ENCODE assay signal across 8 mouse cellular contexts in the genomic region with DNA sequence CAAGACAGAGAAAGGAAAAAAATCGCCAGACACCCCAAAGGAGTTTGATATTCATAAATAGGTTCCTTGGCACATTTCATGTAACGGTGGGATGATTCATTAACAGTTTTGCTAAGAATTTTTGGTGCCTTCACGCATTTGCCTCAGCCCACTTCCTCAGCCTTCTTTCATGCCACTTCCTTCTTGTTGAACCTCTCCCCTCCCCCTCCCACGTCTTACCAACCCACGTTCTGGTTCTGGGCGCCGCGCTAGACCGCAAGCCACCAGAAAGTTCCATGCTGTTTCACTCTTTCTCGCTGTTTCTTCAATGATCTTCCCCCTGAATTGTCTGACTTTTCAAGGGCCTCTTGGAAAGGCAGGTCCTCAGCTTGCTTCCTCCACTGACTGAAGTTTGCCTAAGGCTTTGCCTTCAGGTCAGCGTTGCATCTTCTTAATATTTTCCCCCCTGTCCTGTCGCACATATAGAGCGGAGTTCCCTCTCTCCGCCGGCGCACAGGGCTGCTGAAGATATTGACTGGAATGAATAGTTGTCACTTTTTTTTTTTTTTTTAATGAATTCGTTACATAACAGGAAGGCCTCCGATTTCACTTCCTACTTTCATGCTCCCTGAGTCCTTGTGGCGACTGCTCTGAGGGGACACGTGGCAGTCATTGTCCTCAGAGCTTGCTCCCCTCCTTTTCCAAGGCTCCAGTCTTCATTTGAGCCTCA. TPM values are rescaled to one million over a fixed set of nuclear protein-coding genes. Genes with fewer than 3 reads are reported as not detected.
DNase-seq lines count a peak whose midpoint lies in the region; ATAC-seq and TF ChIP-seq lines count a peak whose summit lies in the region.

No protein-coding gene starts in this region.

- no peak for ATAC-seq in heart, embryonic 15.5 days (replicated peaks; ENCODE audit: insufficient number of reproducible peaks, insufficient read depth, low FRiP score, low read depth)
- ATAC-seq in heart, embryonic 11.5 days (replicated peaks; ENCODE audit: insufficient number of reproducible peaks, low FRiP score, low TSS enrichment) = no peak
- ATAC-seq in lung, embryonic 15.5 days (ENCODE audit: borderline replicate concordance, extremely low read depth, low FRiP score, low TSS enrichment) = no peak
- ATAC-seq in stomach, embryonic 14.5 days (ENCODE audit: insufficient number of reproducible peaks, insufficient read depth, low FRiP score, low read depth) = no peak
- no peak for ATAC-seq in forebrain, embryonic 16.5 days
- ATAC-seq in hindbrain, embryonic 14.5 days (ENCODE audit: low FRiP score) = no peak
- ATAC-seq in hindbrain, embryonic 16.5 days = no peak

- H3K9me3 ChIP-seq in heart, embryonic 15.5 days (replicated peaks) = no peaks in the 10 kb centered on the region
- H3K9me3 ChIP-seq in heart, embryonic 11.5 days (replicated peaks; ENCODE audit: control insufficient read depth, low read length) = no peaks in the 10 kb centered on the region
- H3K9me3 ChIP-seq in lung, embryonic 15.5 days = no peaks in the 10 kb centered on the region
- H3K9me3 ChIP-seq in stomach, embryonic 14.5 days (ENCODE audit: control insufficient read depth, low read depth, low read length) = no peaks in the 10 kb centered on the region
- no peaks in the 10 kb centered on the region for H3K9me3 ChIP-seq in forebrain, embryonic 16.5 days (ENCODE audit: control insufficient read depth, low read length)
- H3K9me3 ChIP-seq in hindbrain, embryonic 14.5 days (ENCODE audit: control insufficient read depth, low read length) = no peaks in the 10 kb centered on the region
- no peaks in the 10 kb centered on the region for H3K9me3 ChIP-seq in hindbrain, embryonic 16.5 days (ENCODE audit: control insufficient read depth, low read length)

- TF ChIP-seq POLR2A in bone marrow macrophage, adult 2 months (IDR thresholded peaks at IDR 0.05; ENCODE audit: borderline replicate concordance, low read depth, low read length) = 0 out of 2 replicates have a peak, but pooled peaks have one; percentile 56

- WGBS in heart, embryonic 15.5 days = 77% methylated on average over 20 of the region's 20 CpGs
- 81% methylated on average over 20 of the region's 20 CpGs for WGBS in heart, embryonic 11.5 days (ENCODE audit: insufficient replicate concordance)
- WGBS in lung, embryonic 15.5 days = 75% methylated on average over 20 of the region's 20 CpGs
- 86% methylated on average over 20 of the region's 20 CpGs for WGBS in stomach, embryonic 14.5 days
- WGBS in forebrain, embryonic 16.5 days = 85% methylated on average over 20 of the region's 20 CpGs
- 81% methylated on average over 20 of the region's 20 CpGs for WGBS in hindbrain, embryonic 14.5 days
- 86% methylated on average over 20 of the region's 20 CpGs for WGBS in hindbrain, embryonic 16.5 days

- H3K9ac ChIP-seq in heart, embryonic 15.5 days = no peak overlapping the region
- H3K9ac ChIP-seq in heart, embryonic 11.5 days (ENCODE audit: low read depth, low read length) = no peak overlapping the region
- no peak overlapping the region for H3K9ac ChIP-seq in lung, embryonic 15.5 days
- no peak overlapping the region for H3K9ac ChIP-seq in stomach, embryonic 14.5 days (replicated peaks; ENCODE audit: low read depth, low read length)
- no peak overlapping the region for H3K9ac ChIP-seq in forebrain, embryonic 16.5 days (replicated peaks; ENCODE audit: low read depth, low read length)
- H3K9ac ChIP-seq in hindbrain, embryonic 14.5 days = no peak overlapping the region
- H3K9ac ChIP-seq in hindbrain, embryonic 16.5 days (ENCODE audit: low read depth, low read length) = no peak overlapping the region

- no peaks in the 10 kb centered on the region for H3K27me3 ChIP-seq in heart, embryonic 15.5 days
- H3K27me3 ChIP-seq in heart, embryonic 11.5 days (ENCODE audit: control insufficient read depth, insufficient read depth, low read length) = no peaks in the 10 kb centered on the region
- H3K27me3 ChIP-seq in lung, embryonic 15.5 days = no peaks in the 10 kb centered on the region
- no peaks in the 10 kb centered on the region for H3K27me3 ChIP-seq in stomach, embryonic 14.5 days (ENCODE audit: control insufficient read depth, insufficient read depth, low read length)
- H3K27me3 ChIP-seq in forebrain, embryonic 16.5 days (replicated peaks; ENCODE audit: control insufficient read depth, insufficient read depth, low read length) = no peaks in the 10 kb centered on the region
- H3K27me3 ChIP-seq in hindbrain, embryonic 14.5 days (ENCODE audit: control insufficient read depth, insufficient read depth, low read length) = no peaks in the 10 kb centered on the region
- H3K27me3 ChIP-seq in hindbrain, embryonic 16.5 days (replicated peaks; ENCODE audit: control insufficient read depth, insufficient read depth, low read length) = no peaks in the 10 kb centered on the region

- H3K36me3 ChIP-seq in heart, embryonic 15.5 days = no peaks in the 10 kb centered on the region
- no peaks in the 10 kb centered on the region for H3K36me3 ChIP-seq in heart, embryonic 11.5 days (ENCODE audit: control insufficient read depth, insufficient read depth, low read length)
- H3K36me3 ChIP-seq in lung, embryonic 15.5 days = no peaks in the 10 kb centered on the region
- no peaks in the 10 kb centered on the region for H3K36me3 ChIP-seq in stomach, embryonic 14.5 days (ENCODE audit: control insufficient read depth, insufficient read depth, low read length)
- H3K36me3 ChIP-seq in forebrain, embryonic 16.5 days (ENCODE audit: control insufficient read depth, insufficient read depth) = no peaks in the 10 kb centered on the region
- H3K36me3 ChIP-seq in hindbrain, embryonic 14.5 days (replicated peaks; ENCODE audit: control insufficient read depth, insufficient read depth) = no peaks in the 10 kb centered on the region
- H3K36me3 ChIP-seq in hindbrain, embryonic 16.5 days (ENCODE audit: control insufficient read depth, insufficient read depth, low read length) = no peaks in the 10 kb centered on the region

- peak overlapping the region; percentile 24 for H3K27ac ChIP-seq in heart, embryonic 15.5 days
- H3K27ac ChIP-seq in heart, embryonic 11.5 days (ENCODE audit: low read depth, low read length) = no peak overlapping the region
- peak overlapping the region; percentile 100 for H3K27ac ChIP-seq in bone marrow macrophage, adult 2 months (ENCODE audit: insufficient read depth, low read depth, low read length)
- H3K27ac ChIP-seq in lung, embryonic 15.5 days = peak overlapping the region; percentile 73
- H3K27ac ChIP-seq in stomach, embryonic 14.5 days (ENCODE audit: low read length) = 0 out of 2 replicates have a peak overlapping the region, but pooled peaks have one; percentile 21
- H3K27ac ChIP-seq in forebrain, embryonic 16.5 days (ENCODE audit: low read length) = no peak overlapping the region
- no peak overlapping the region for H3K27ac ChIP-seq in hindbrain, embryonic 14.5 days
- no peak overlapping the region for H3K27ac ChIP-seq in hindbrain, embryonic 16.5 days (ENCODE audit: low read depth, low read length)

- 0 out of 2 replicates have a peak, but pooled peaks cover 5% of the 10 kb centered on the region for H3K4me1 ChIP-seq in heart, embryonic 15.5 days (replicated peaks)
- peaks cover 7% of the 10 kb centered on the region; the same call in 1 of the 2 replicates for H3K4me1 ChIP-seq in heart, embryonic 11.5 days (ENCODE audit: control insufficient read depth, insufficient read depth, low read length)
- H3K4me1 ChIP-seq in bone marrow macrophage, adult 2 months (ENCODE audit: control insufficient read depth, insufficient read depth, low read length) = peaks cover 46% of the 10 kb centered on the region
- peaks cover 20% of the 10 kb centered on the region; the same call in 1 of the 2 replicates for H3K4me1 ChIP-seq in lung, embryonic 15.5 days
- H3K4me1 ChIP-seq in stomach, embryonic 14.5 days (ENCODE audit: control insufficient read depth, insufficient read depth, low read length) = 0 out of 2 replicates have a peak, but pooled peaks cover 6% of the 10 kb centered on the region
- no peaks in the 10 kb centered on the region for H3K4me1 ChIP-seq in forebrain, embryonic 16.5 days (replicated peaks; ENCODE audit: control insufficient read depth, insufficient read depth, low read length)
- H3K4me1 ChIP-seq in hindbrain, embryonic 14.5 days (replicated peaks; ENCODE audit: control insufficient read depth, insufficient read depth, low read length) = no peaks in the 10 kb centered on the region
- no peaks in the 10 kb centered on the region for H3K4me1 ChIP-seq in hindbrain, embryonic 16.5 days (ENCODE audit: control insufficient read depth, insufficient read depth, low read depth, low read length)

- TF ChIP-seq CTCF in bone marrow macrophage, adult 2 months (IDR thresholded peaks at IDR 0.05; ENCODE audit: low read depth, low read length) = no peak

- peak overlapping the region; percentile 32; the same call in 1 of the 2 replicates for H3K4me2 ChIP-seq in heart, embryonic 15.5 days
- H3K4me2 ChIP-seq in heart, embryonic 11.5 days = no peak overlapping the region
- H3K4me2 ChIP-seq in lung, embryonic 15.5 days = peak overlapping the region; percentile 41
- H3K4me2 ChIP-seq in stomach, embryonic 14.5 days (replicated peaks; ENCODE audit: low read depth, low read length) = no peak overlapping the region
- no peak overlapping the region for H3K4me2 ChIP-seq in forebrain, embryonic 16.5 days (ENCODE audit: low read length)
- no peak overlapping the region for H3K4me2 ChIP-seq in hindbrain, embryonic 14.5 days (replicated peaks)
- H3K4me2 ChIP-seq in hindbrain, embryonic 16.5 days (ENCODE audit: low read length) = no peak overlapping the region

- peak overlapping the region; percentile 23; the same call in 1 of the 2 replicates for H3K4me3 ChIP-seq in heart, embryonic 15.5 days
- no peak overlapping the region for H3K4me3 ChIP-seq in heart, embryonic 11.5 days (ENCODE audit: low read depth, low read length)
- H3K4me3 ChIP-seq in bone marrow macrophage, adult 2 months (ENCODE audit: insufficient read depth, low read length) = peak overlapping the region; percentile 93
- H3K4me3 ChIP-seq in lung, embryonic 15.5 days = no peak overlapping the region
- no peak overlapping the region for H3K4me3 ChIP-seq in stomach, embryonic 14.5 days (ENCODE audit: low read depth, low read length)
- H3K4me3 ChIP-seq in forebrain, embryonic 16.5 days (replicated peaks; ENCODE audit: low read length) = no peak overlapping the region
- no peak overlapping the region for H3K4me3 ChIP-seq in hindbrain, embryonic 14.5 days (replicated peaks; ENCODE audit: low read length)
- no peak overlapping the region for H3K4me3 ChIP-seq in hindbrain, embryonic 16.5 days (ENCODE audit: low read length)

- no peak for DNase-seq in hindbrain, embryonic 14.5 days (ENCODE audit: low spot score)

RNA-seq across cellular contexts. Expression of a gene that starts 48.5 kb away (rescaled TPM):
- polyA plus RNA-seq in heart, embryonic 15.5 days (2015; fragmentation: Nextera tagmentation; extraction: Ambion mirVana) = 20.6 and 42.9 TPM in 2 replicates
- polyA plus RNA-seq in heart, embryonic 11.5 days (2014; fragmentation: Nextera tagmentation; extraction: Ambion mirVana) = 33.0 and 35.7 TPM in 2 replicates
- polyA plus RNA-seq in bone marrow macrophage, adult 2 months (2012; ENCODE audit: insufficient read depth, insufficient read length, missing spikeins) = 932 and 1,066 TPM in 2 replicates
- 53.4 and 62.6 TPM in 2 replicates for polyA plus RNA-seq in lung, embryonic 15.5 days (2015; fragmentation: Nextera tagmentation; extraction: Ambion mirVana)
- polyA plus RNA-seq in stomach, embryonic 14.5 days (2014; fragmentation: Nextera tagmentation; extraction: Ambion mirVana) = 47.0 and 59.7 TPM in 2 replicates
- 11.7 and 14.5 TPM in 2 replicates for polyA plus RNA-seq in forebrain, embryonic 16.5 days (2015; fragmentation: Nextera tagmentation; extraction: Ambion mirVana)
- 16.3 and 16.4 TPM in 2 replicates for polyA plus RNA-seq in hindbrain, embryonic 14.5 days (2014; fragmentation: Nextera tagmentation; extraction: Ambion mirVana)
- polyA plus RNA-seq in hindbrain, embryonic 16.5 days (2015; fragmentation: Nextera tagmentation; extraction: Ambion mirVana) = 10.4 and 15.3 TPM in 2 replicates

RNA-seq across cellular contexts. Expression of a gene that starts 48.7 kb away (rescaled TPM):
- polyA plus RNA-seq in heart, embryonic 15.5 days (2015; fragmentation: Nextera tagmentation; extraction: Ambion mirVana) = not detected in 2 replicates
- polyA plus RNA-seq in heart, embryonic 11.5 days (2014; fragmentation: Nextera tagmentation; extraction: Ambion mirVana) = not detected in 2 replicates
- polyA plus RNA-seq in bone marrow macrophage, adult 2 months (2012; ENCODE audit: insufficient read depth, insufficient read length, missing spikeins) = 0.36 and 0.43 TPM in 2 replicates
- 0.06 TPM in 1 of 2 replicates, not detected in the other for polyA plus RNA-seq in lung, embryonic 15.5 days (2015; fragmentation: Nextera tagmentation; extraction: Ambion mirVana)
- polyA plus RNA-seq in stomach, embryonic 14.5 days (2014; fragmentation: Nextera tagmentation; extraction: Ambion mirVana) = not detected in 2 replicates
- polyA plus RNA-seq in forebrain, embryonic 16.5 days (2015; fragmentation: Nextera tagmentation; extraction: Ambion mirVana) = not detected in 2 replicates
- polyA plus RNA-seq in hindbrain, embryonic 14.5 days (2014; fragmentation: Nextera tagmentation; extraction: Ambion mirVana) = not detected in 2 replicates
- polyA plus RNA-seq in hindbrain, embryonic 16.5 days (2015; fragmentation: Nextera tagmentation; extraction: Ambion mirVana) = 0.08 TPM in 1 of 2 replicates, not detected in the other

Comparison
In these comparisons a context has a peak if more than half of its experiments do, and no peak if none do; other contexts are left out.
1. H3K27ac ChIP-seq: peak in heart, embryonic 15.5 days (single experiment), bone marrow macrophage, adult 2 months (single experiment), lung, embryonic 15.5 days (single experiment) and stomach, embryonic 14.5 days (single experiment); none in heart, embryonic 11.5 days (single experiment), forebrain, embryonic 16.5 days (single experiment), hindbrain, embryonic 14.5 days (single experiment) and hindbrain, embryonic 16.5 days (single experiment).
2. H3K4me2 ChIP-seq: peak in heart, embryonic 15.5 days (single experiment) and lung, embryonic 15.5 days (single experiment); none in heart, embryonic 11.5 days (single experiment), stomach, embryonic 14.5 days (single experiment), forebrain, embryonic 16.5 days (single experiment), hindbrain, embryonic 14.5 days (single experiment) and hindbrain, embryonic 16.5 days (single experiment).
3. H3K4me3 ChIP-seq: peak in heart, embryonic 15.5 days (single experiment) and bone marrow macrophage, adult 2 months (single experiment); none in heart, embryonic 11.5 days (single experiment), lung, embryonic 15.5 days (single experiment), stomach, embryonic 14.5 days (single experiment), forebrain, embryonic 16.5 days (single experiment), hindbrain, embryonic 14.5 days (single experiment) and hindbrain, embryonic 16.5 days (single experiment).
4. RNA of a gene that starts 48.5 kb away (polyA plus RNA-seq): 932 to 1,066 TPM in bone marrow macrophage, adult 2 months; 53.4 to 62.6 TPM in lung, embryonic 15.5 days, 47.0 to 59.7 TPM in stomach, embryonic 14.5 days, 33.0 to 35.7 TPM in heart, embryonic 11.5 days, 20.6 to 42.9 TPM in heart, embryonic 15.5 days, 16.3 to 16.4 TPM in hindbrain, embryonic 14.5 days, 11.7 to 14.5 TPM in forebrain, embryonic 16.5 days and 10.4 to 15.3 TPM in hindbrain, embryonic 16.5 days; every median in the first group is over 10 times any median in the second.